Comparison of ENCODE assay signal across 30 mouse cellular contexts in genomic region chr5:91848528-91848927, GRCm38 (mm10).
DNase-seq lines count a peak whose midpoint lies in the region; ATAC-seq and TF ChIP-seq lines count a peak whose summit lies in the region.
"Had no signal": no experiment of that assay in that cellular context is flagged by ENCODE, and none has a peak within 500 bp of the region (broad histone marks: within the 10 kb centered on the region; RNA-seq: fewer than 3 reads in every experiment).

No protein-coding gene starts in this region.

- H3K27ac ChIP-seq in liver, embryonic 12.5 days, result no peak overlapping the region
- no peak overlapping the region for H3K27ac ChIP-seq in liver, postnatal 0 days (ENCODE audit: low read depth)
- H3K27ac ChIP-seq in embryonic facial prominence, embryonic 15.5 days (replicated peaks), result 0 out of 2 replicates have a peak overlapping the region, but pooled peaks have one; percentile 2
- H3K27ac ChIP-seq in liver, embryonic 15.5 days (replicated peaks), result no peak overlapping the region
- H3K27ac ChIP-seq: forebrain, embryonic 10.5 days; gastrocnemius, adult 2 months; heart, embryonic 15.5 days; hindbrain, embryonic 14.5 days; hindbrain, postnatal 0 days had no signal

- peaks cover 30% of the 10 kb centered on the region for H3K36me3 ChIP-seq in erythroblast, embryonic 14.5 days (ENCODE audit: control insufficient read depth)
- peaks cover 7% of the 10 kb centered on the region; the same call in 1 of the 2 replicates for H3K36me3 ChIP-seq in liver, embryonic 12.5 days
- no peaks in the 10 kb centered on the region for H3K36me3 ChIP-seq in liver, postnatal 0 days (replicated peaks; ENCODE audit: insufficient read depth, low read length)
- H3K36me3 ChIP-seq in embryonic facial prominence, embryonic 15.5 days, result no peaks in the 10 kb centered on the region
- H3K36me3 ChIP-seq in liver, embryonic 15.5 days (replicated peaks), result no peaks in the 10 kb centered on the region
- H3K36me3 ChIP-seq: forebrain, embryonic 10.5 days; G1E; heart, embryonic 12.5 days; heart, embryonic 15.5 days had no signal

- H3K4me3 ChIP-seq in erythroblast, embryonic 14.5 days (replicated peaks), result peak overlapping the region; percentile 67
- H3K4me3 ChIP-seq in liver, embryonic 12.5 days, result peak overlapping the region; percentile 54; the same call in 1 of the 2 replicates
- no peak overlapping the region for H3K4me3 ChIP-seq in liver, postnatal 0 days (ENCODE audit: low read depth, low read length)
- no peak overlapping the region for H3K4me3 ChIP-seq in embryonic facial prominence, embryonic 15.5 days (replicated peaks)
- no peak overlapping the region for H3K4me3 ChIP-seq in liver, embryonic 15.5 days (replicated peaks)
- H3K4me3 ChIP-seq: forebrain, embryonic 10.5 days; gastrocnemius, adult 2 months; heart, embryonic 12.5 days; heart, embryonic 15.5 days had no signal

- 78% methylated on average over 3 of the region's 3 CpGs for WGBS in liver, embryonic 12.5 days (ENCODE audit: insufficient replicate concordance)
- 82% methylated on average over 3 of the region's 3 CpGs for WGBS in liver, postnatal 0 days (ENCODE audit: insufficient replicate concordance)
- WGBS in embryonic facial prominence, embryonic 15.5 days, result 52% methylated on average over 3 of the region's 3 CpGs
- 83% methylated on average over 3 of the region's 3 CpGs for WGBS in liver, embryonic 15.5 days (ENCODE audit: insufficient replicate concordance)

- peaks cover 61% of the 10 kb centered on the region for H3K4me1 ChIP-seq in erythroblast, embryonic 14.5 days (ENCODE audit: control insufficient read depth)
- peaks cover 54% of the 10 kb centered on the region for H3K4me1 ChIP-seq in liver, embryonic 12.5 days
- H3K4me1 ChIP-seq in liver, postnatal 0 days (ENCODE audit: insufficient read depth), result peaks cover 3% of the 10 kb centered on the region; the same call in 1 of the 2 replicates
- peaks cover 17% of the 10 kb centered on the region for H3K4me1 ChIP-seq in embryonic facial prominence, embryonic 15.5 days
- peaks cover 43% of the 10 kb centered on the region for H3K4me1 ChIP-seq in liver, embryonic 15.5 days (replicated peaks)
- H3K4me1 ChIP-seq: forebrain, embryonic 10.5 days; heart, embryonic 12.5 days; heart, embryonic 15.5 days had no signal

- TF ChIP-seq EP300 in liver, postnatal 0 days (IDR thresholded peaks at IDR 0.05; ENCODE audit: low read depth), result no peak

- H3K9ac ChIP-seq in liver, embryonic 12.5 days, result peak overlapping the region; percentile 68; the same call in 1 of the 2 replicates
- no peak overlapping the region for H3K9ac ChIP-seq in liver, postnatal 0 days (replicated peaks)
- no peak overlapping the region for H3K9ac ChIP-seq in embryonic facial prominence, embryonic 15.5 days
- no peak overlapping the region for H3K9ac ChIP-seq in liver, embryonic 15.5 days
- H3K9ac ChIP-seq: forebrain, postnatal 0 days; heart, embryonic 12.5 days; heart, embryonic 15.5 days; hindbrain, embryonic 14.5 days had no signal

- TF ChIP-seq CTCF in liver, postnatal 0 days (IDR thresholded peaks at IDR 0.05; ENCODE audit: low read depth), result no peak

- no peaks in the 10 kb centered on the region for H3K9me3 ChIP-seq in erythroblast, embryonic 14.5 days (ENCODE audit: control insufficient read depth, low read length)
- no peaks in the 10 kb centered on the region for H3K9me3 ChIP-seq in liver, embryonic 12.5 days (replicated peaks)
- H3K9me3 ChIP-seq in liver, postnatal 0 days (ENCODE audit: low read length), result no peaks in the 10 kb centered on the region
- H3K9me3 ChIP-seq in embryonic facial prominence, embryonic 15.5 days (replicated peaks), result no peaks in the 10 kb centered on the region
- no peaks in the 10 kb centered on the region for H3K9me3 ChIP-seq in liver, embryonic 15.5 days (replicated peaks)
- H3K9me3 ChIP-seq: forebrain, embryonic 10.5 days; G1E; heart, embryonic 12.5 days; heart, embryonic 15.5 days had no signal

- no peak for ATAC-seq in erythroblast, adult 5-6 weeks (replicated peaks; ENCODE audit: low FRiP score, poor library complexity, severe bottlenecking)
- no peak for ATAC-seq in liver, embryonic 12.5 days
- no peak for ATAC-seq in liver, postnatal 0 days
- no peak for ATAC-seq in embryonic facial prominence, embryonic 15.5 days (ENCODE audit: insufficient number of reproducible peaks, low FRiP score, low TSS enrichment, low read depth)
- ATAC-seq in liver, embryonic 15.5 days (ENCODE audit: insufficient read depth), result no peak
- ATAC-seq: forebrain, embryonic 14.5 days; forebrain, postnatal 0 days; hindbrain, postnatal 0 days; inflammation-experienced regulatory T-cells, adult 6 months had no signal

- no peak for DNase-seq in liver, postnatal 0 days
- no peak for DNase-seq in left cerebral cortex, adult 18-20 months (ENCODE audit: low spot score in 2 of 2)
- DNase-seq in spleen, postnatal 14 days (ENCODE audit: low spot score in 2 of 2), result no peak
- DNase-seq: adrenal gland, adult 2 months; adrenal gland, postnatal 14 days; B cell, adult 2 months; cerebellum, adult 11 months; cerebellum, adult 2 months; cerebellum, adult 9-11 months; cerebellum, postnatal 25 days; forebrain, postnatal 0 days; gastrocnemius, adult 2 months; gastrocnemius, postnatal 14 days; heart, adult 18-20 months; heart, postnatal 14 days; heart, postnatal 4 days had no signal

- H3K4me2 ChIP-seq in liver, embryonic 12.5 days, result peak overlapping the region; percentile 68
- H3K4me2 ChIP-seq in liver, postnatal 0 days (ENCODE audit: low read depth, low read length), result no peak overlapping the region
- no peak overlapping the region for H3K4me2 ChIP-seq in embryonic facial prominence, embryonic 15.5 days (replicated peaks)
- H3K4me2 ChIP-seq in liver, embryonic 15.5 days, result peak overlapping the region; percentile 73
- H3K4me2 ChIP-seq: heart, embryonic 12.5 days; heart, embryonic 15.5 days; hindbrain, embryonic 14.5 days had no signal

- H3K27me3 ChIP-seq in erythroblast, embryonic 14.5 days (ENCODE audit: control insufficient read depth), result no peaks in the 10 kb centered on the region
- H3K27me3 ChIP-seq in liver, embryonic 12.5 days (replicated peaks), result no peaks in the 10 kb centered on the region
- no peaks in the 10 kb centered on the region for H3K27me3 ChIP-seq in liver, postnatal 0 days (ENCODE audit: insufficient read depth, low read length)
- no peaks in the 10 kb centered on the region for H3K27me3 ChIP-seq in embryonic facial prominence, embryonic 15.5 days
- H3K27me3 ChIP-seq in liver, embryonic 15.5 days, result no peaks in the 10 kb centered on the region
- H3K27me3 ChIP-seq: CH12.LX; heart, embryonic 12.5 days; heart, embryonic 15.5 days had no signal

Comparison
In these comparisons a context has a peak if more than half of its experiments do, and no peak if none do; other contexts are left out.
1. H3K4me3 ChIP-seq: peak in erythroblast, embryonic 14.5 days (single experiment) and liver, embryonic 12.5 days (single experiment); none in liver, postnatal 0 days (single experiment), embryonic facial prominence, embryonic 15.5 days (single experiment) and liver, embryonic 15.5 days (single experiment).
2. H3K4me2 ChIP-seq: peak in liver, embryonic 12.5 days (single experiment) and liver, embryonic 15.5 days (single experiment); none in liver, postnatal 0 days (single experiment) and embryonic facial prominence, embryonic 15.5 days (single experiment).